Mouse (Mus musculus) kidney, adult 2 months (tissue): ENCODE measurements around the gene P4ha1.

Experiments
- CTCF ChIP-seq: fragments of 200-500 bp; conservative IDR thresholded peaks from 2 replicates; pipeline ENCODE4 v1.5.1; 2011; ENCODE audit warnings: low read depth, mild to moderate bottlenecking, control low read depth, low read length, moderate library complexity, mixed read lengths; ENCODE audit not compliant: insufficient read depth, insufficient read length
- POLR2A ChIP-seq: fragments of 200-500 bp; IDR thresholded peaks from one replicate; pipeline ENCODE4 v1.6.1; 2011; ENCODE audit warnings: low read depth, low read length, control low read depth

DNA sequence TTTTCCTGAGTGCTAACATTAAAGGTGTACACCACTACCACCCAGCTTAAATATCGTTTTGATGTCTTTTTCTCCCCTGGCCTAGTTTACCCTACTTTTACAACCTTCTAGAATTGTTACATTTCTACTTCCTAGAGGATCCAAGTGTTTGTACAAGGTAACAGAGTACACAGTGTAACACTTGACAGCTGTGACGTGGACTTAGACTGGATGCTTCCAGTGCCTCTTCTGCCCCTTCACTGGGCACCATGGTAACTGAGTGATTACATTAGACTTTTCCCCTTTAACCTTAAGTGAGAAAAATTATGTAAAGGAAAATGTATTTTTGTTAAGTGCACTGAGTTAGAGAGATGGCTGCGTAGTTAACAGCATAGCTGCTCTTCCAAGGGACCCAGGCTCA is 41.5 kb downstream of the P4ha1 start:
- TF ChIP-seq POLR2A (no peak), CTCF (no peak)
